Mouse (Mus musculus) liver, embryonic 11.5 days (tissue): ENCODE measurements around the gene Gm26661. TPM values are rescaled to one million over a fixed set of nuclear protein-coding genes. Genes with fewer than 3 reads are reported as not detected.

Source experiments
- ATAC-seq: fragments of 200-750 bp; cut with Nextera tagmentation; replicated peaks from 2 replicates; pipeline ENCODE4 v1.8.0; 2017; ENCODE audit warnings: moderate number of reproducible peaks, mild to moderate bottlenecking, moderate TSS enrichment, moderate library complexity; ENCODE audit not compliant: low FRiP score
- DNase-seq: peaks from one replicate; pipeline ENCODE4 v3.0.0-alpha.2; 2017; ENCODE audit warnings: low spot score
- H3K27ac ChIP-seq: fragments of 300-500 bp; sonication (generic); 2 replicates; pipeline ENCODE4 v1.5.1; 2014; ENCODE audit warnings: mild to moderate bottlenecking, low read depth, low read length, control low read depth
- H3K27me3 ChIP-seq: fragments of 300-500 bp; sonication (generic); replicated peaks from 2 replicates; pipeline ENCODE4 v1.6.1; 2014; ENCODE audit warnings: low read length, mixed read lengths; ENCODE audit not compliant: control insufficient read depth, insufficient read depth
- H3K36me3 ChIP-seq: fragments of 300-500 bp; sonication (generic); 2 replicates; pipeline ENCODE4 v1.6.1; 2014; ENCODE audit warnings: mild to moderate bottlenecking, low read length, moderate library complexity, mixed read lengths; ENCODE audit not compliant: control insufficient read depth, insufficient read depth
- H3K4me1 ChIP-seq: fragments of 300-500 bp; sonication (generic); replicated peaks from 2 replicates; pipeline ENCODE4 v1.6.1; 2014; ENCODE audit warnings: low read length, mixed read lengths; ENCODE audit not compliant: control insufficient read depth, insufficient read depth
- H3K4me2 ChIP-seq: fragments of 300-500 bp; sonication (generic); 2 replicates; pipeline ENCODE4 v1.6.1; 2014; ENCODE audit warnings: mild to moderate bottlenecking, control low read depth, moderate library complexity
- H3K4me3 ChIP-seq: fragments of 300-500 bp; sonication (generic); 2 replicates; pipeline ENCODE4 v1.5.1; 2014; ENCODE audit warnings: low read depth, low read length, control low read depth
- H3K9ac ChIP-seq: fragments of 300-500 bp; sonication (generic); 2 replicates; pipeline ENCODE4 v1.6.1; 2014; ENCODE audit warnings: low read depth, low read length, control low read depth
- H3K9me3 ChIP-seq: fragments of 300-500 bp; sonication (generic); 2 replicates; pipeline ENCODE4 v1.6.1; 2016; ENCODE audit warnings: low read length, inconsistent platforms, mixed read lengths; ENCODE audit not compliant: control insufficient read depth
- WGBS: fragments of 180-500 bp; shearing (Covaris S2); extraction: QIAGEN DNeasy Blood & Tissue Kit; methylation state at CpG from one replicate; pipeline ENCODE4 v1.1.7; 2014; 5-methylcytosine and 5-hydroxymethylcytosine counted together
- polyA plus RNA-seq: library from polyadenylated mRNA; unstranded; fragments of >200 nt; fragmentation: Nextera tagmentation; extraction: Ambion mirVana; gene quantifications from 2 replicates; pipeline ENCODE4 v1.2.1, GENCODE M21; 2014

Gene Gm26661
- polyA plus RNA-seq, 1 experiment from 2014 or later = not detected

DNA sequence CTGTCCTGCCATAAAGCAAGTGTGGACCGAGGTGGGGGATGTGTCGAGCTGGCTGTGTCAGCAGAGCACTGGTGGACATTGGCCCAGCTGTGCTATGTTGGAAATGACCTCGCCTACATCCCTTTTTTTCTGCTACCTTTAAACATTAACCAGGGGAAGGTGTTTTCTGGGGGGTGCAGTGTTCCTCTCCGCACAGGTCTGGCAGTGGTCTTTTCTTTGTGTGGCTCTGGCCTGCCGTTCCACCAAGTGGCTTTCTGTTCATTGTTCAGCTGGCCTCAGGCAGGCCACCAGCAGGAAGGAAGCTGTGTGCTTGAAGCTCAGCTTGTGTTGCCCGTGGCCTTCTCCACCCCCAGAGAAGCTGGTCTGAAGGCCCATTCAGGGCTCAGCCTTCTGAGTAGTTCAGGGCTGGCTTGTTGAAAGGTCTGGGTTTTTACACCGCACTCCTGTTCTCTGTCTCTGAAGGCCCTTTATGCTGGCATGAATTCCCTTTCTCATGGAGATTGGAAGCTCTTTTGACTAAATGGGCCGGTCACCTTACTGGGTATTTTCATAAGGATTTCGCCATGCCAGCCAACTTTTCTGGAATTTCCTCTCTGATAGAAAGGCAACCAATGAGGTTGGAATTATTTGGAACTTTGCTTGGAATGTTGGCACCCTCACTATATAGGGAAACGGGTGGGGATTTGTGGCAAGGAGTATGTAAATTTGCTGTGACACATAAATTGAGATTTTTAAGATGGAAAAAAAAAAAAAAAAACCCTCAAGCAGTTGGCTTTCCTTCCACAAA, 35.0 kb downstream of the Gm26661 start:
- WGBS = 51% methylated on average over 10 of the region's 10 CpGs
- Histone ChIP-seq H3K9ac (no peak overlapping the region), H3K27me3 (no peaks in the 10 kb centered on the region), H3K4me3 (no peak overlapping the region), H3K9me3 (no peaks in the 10 kb centered on the region), H3K27ac (peak overlapping the region; percentile 72; the same call in 1 of the 2 replicates), H3K36me3 (no peaks in the 10 kb centered on the region), H3K4me2 (peak overlapping the region; percentile 18; the same call in 1 of the 2 replicates), H3K4me1 (peaks cover 9% of the 10 kb centered on the region)
- ATAC-seq = peak; percentile 56
- DNase-seq = no peak

GRCm38 (mm10) chr14:7829181-7829580, 37.8 kb downstream of the Gm26661 start:
- H3K4me1 ChIP-seq = peaks cover 4% of the 10 kb centered on the region
- no peak overlapping the region for H3K9ac ChIP-seq
- no peak overlapping the region for H3K4me2 ChIP-seq
- DNase-seq (no peak), ATAC-seq (no peak)
- H3K36me3 ChIP-seq = no peaks in the 10 kb centered on the region
- H3K27ac ChIP-seq = no peak overlapping the region
- no peaks in the 10 kb centered on the region for H3K9me3 ChIP-seq
- H3K4me3 ChIP-seq = no peak overlapping the region
- no peaks in the 10 kb centered on the region for H3K27me3 ChIP-seq
- WGBS = 67% methylated on average over 2 of the region's 2 CpGs

DNA sequence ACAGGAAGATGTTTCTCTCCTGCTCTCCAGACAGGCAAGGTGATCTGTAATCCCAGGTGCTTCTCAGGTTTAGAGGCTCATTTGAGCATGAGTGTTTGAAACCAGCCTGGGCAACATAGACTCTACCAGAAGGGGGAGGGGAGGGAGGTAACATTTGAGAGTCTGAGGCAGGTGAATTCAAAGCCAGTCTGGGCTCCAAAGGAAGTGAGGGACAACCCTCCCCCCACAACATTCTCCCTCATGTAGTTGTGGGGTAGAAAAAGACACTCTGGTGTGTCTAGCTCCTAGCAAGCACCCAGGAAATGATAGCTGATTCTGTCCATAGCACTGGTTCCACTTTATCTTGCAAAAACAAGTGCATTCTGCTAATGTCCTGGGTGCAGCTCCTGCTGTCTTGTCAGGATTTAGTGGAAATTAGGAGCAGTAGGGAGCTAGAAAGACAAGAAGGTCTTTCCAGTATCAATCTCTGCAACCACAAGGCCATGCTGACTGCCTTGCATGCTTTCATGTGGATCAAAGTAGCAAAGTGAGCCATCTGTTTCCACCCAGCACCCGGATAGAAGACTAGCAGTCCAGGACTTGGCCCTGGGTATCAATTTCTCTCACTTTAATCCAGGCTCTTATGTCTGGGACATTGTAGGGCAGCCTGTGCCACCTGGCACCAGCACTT, 40.5 kb downstream of the Gm26661 start:
- H3K9ac ChIP-seq = no peak overlapping the region
- whole genome bisulfite sequencing = 61% methylated on average over 1 of the region's 1 CpGs
- no peak overlapping the region for H3K4me2 ChIP-seq
- DNase-seq = no peak
- H3K27ac ChIP-seq = no peak overlapping the region
- H3K27me3 ChIP-seq = no peaks in the 10 kb centered on the region
- H3K36me3 ChIP-seq = no peaks in the 10 kb centered on the region
- H3K9me3 ChIP-seq = no peaks in the 10 kb centered on the region
- no peaks in the 10 kb centered on the region; the same call in 1 of the 2 replicates for H3K4me1 ChIP-seq
- no peak overlapping the region for H3K4me3 ChIP-seq
- ATAC-seq = no peak

- WGBS = 85% methylated on average over 5 of the region's 5 CpGs
- no peak overlapping the region for H3K4me2 ChIP-seq
- no peaks in the 10 kb centered on the region for H3K9me3 ChIP-seq
- no peak for DNase-seq
- no peak for ATAC-seq
- no peak overlapping the region for H3K9ac ChIP-seq
- no peak overlapping the region for H3K27ac ChIP-seq
- H3K27me3 ChIP-seq = no peaks in the 10 kb centered on the region
- H3K4me3 ChIP-seq = no peak overlapping the region
- H3K36me3 ChIP-seq = no peaks in the 10 kb centered on the region
- no peaks in the 10 kb centered on the region; the same call in 1 of the 2 replicates for H3K4me1 ChIP-seq
Observed at GRCm38 (mm10) chr14:7832440-7832783, 41.0 kb downstream of the Gm26661 start.

- H3K9ac ChIP-seq = no peak overlapping the region
- H3K4me3 ChIP-seq = no peak overlapping the region
- H3K4me2 ChIP-seq = no peak overlapping the region
- no peaks in the 10 kb centered on the region; the same call in 1 of the 2 replicates for H3K4me1 ChIP-seq
- no peaks in the 10 kb centered on the region for H3K36me3 ChIP-seq
- H3K9me3 ChIP-seq = no peaks in the 10 kb centered on the region
- 59% methylated on average over 4 of the region's 4 CpGs for WGBS
- no peak for ATAC-seq
- H3K27ac ChIP-seq = no peak overlapping the region
- no peaks in the 10 kb centered on the region for H3K27me3 ChIP-seq
- DNase-seq = no peak
Observed at GRCm38 (mm10) chr14:7833458-7833857, 42.1 kb downstream of the Gm26661 start.

GRCm38 (mm10) chr14:7838564-7839089, 47.2 kb downstream of the Gm26661 start:
- ATAC-seq (no peak), DNase-seq (no peak)
- Histone ChIP-seq H3K4me3 (no peak overlapping the region), H3K4me1 (no peaks in the 10 kb centered on the region; the same call in 1 of the 2 replicates), H3K27ac (no peak overlapping the region), H3K36me3 (no peaks in the 10 kb centered on the region), H3K27me3 (no peaks in the 10 kb centered on the region), H3K4me2 (no peak overlapping the region), H3K9me3 (no peaks in the 10 kb centered on the region), H3K9ac (no peak overlapping the region)
- 82% methylated on average over 5 of the region's 5 CpGs for WGBS

GRCm38 (mm10) chr14:7839950-7840514, 48.6 kb downstream of the Gm26661 start:
- Histone ChIP-seq H3K36me3 (no peaks in the 10 kb centered on the region), H3K4me3 (no peak overlapping the region), H3K4me1 (no peaks in the 10 kb centered on the region; the same call in 1 of the 2 replicates), H3K9ac (no peak overlapping the region), H3K27me3 (no peaks in the 10 kb centered on the region), H3K9me3 (no peaks in the 10 kb centered on the region), H3K27ac (no peak overlapping the region), H3K4me2 (no peak overlapping the region)
- DNase-seq (no peak), ATAC-seq (no peak)
- 48% methylated on average over 8 of the region's 8 CpGs for WGBS
